In the genomic region with DNA sequence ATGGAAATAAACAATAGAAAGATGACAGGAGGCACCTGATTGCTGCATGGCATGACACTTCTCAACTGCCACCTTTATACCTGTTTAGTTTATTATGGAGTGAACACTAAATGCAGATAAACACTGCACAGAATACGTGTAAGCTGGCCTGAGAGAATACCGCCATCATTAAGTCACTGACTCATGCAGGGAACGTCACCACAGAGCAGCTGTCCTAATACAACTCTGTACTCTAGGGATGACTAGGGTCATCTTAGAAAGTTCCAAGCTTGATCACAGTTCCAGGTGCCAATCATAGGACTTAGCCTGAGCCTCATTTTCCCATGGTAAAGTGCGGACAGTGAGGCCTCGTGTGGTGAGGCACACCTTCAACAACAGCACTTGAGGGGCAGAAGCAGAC, we compare ENCODE assay signal across 2 mouse cellular contexts.
TF ChIP-seq lines count a peak whose summit lies in the region.

No protein-coding gene starts in this region.

TF ChIP-seq in C2C12, 6 proteins besides CTCF, POLR2A, EP300 and RAD21 (continued from another document):
- no peak for TF ChIP-seq FOSL1 (IDR thresholded peaks at IDR 0.05; ENCODE audit: insufficient read depth, low read length, poor library complexity, severe bottlenecking)
- TF ChIP-seq MAX (IDR thresholded peaks at IDR 0.05) = no peak
- no peak for TF ChIP-seq USF1 (IDR thresholded peaks at IDR 0.05; ENCODE audit: low read depth)

TF ChIP-seq in myocyte, 11 proteins besides CTCF, POLR2A, EP300 and RAD21 (continued from another document):
- TF ChIP-seq MYOD1 (IDR thresholded peaks at IDR 0.05; ENCODE audit: control insufficient read depth in 1 of 3, insufficient read length in 2 of 3, low read depth in 2 of 3) (peak; percentile 54 to 86 (median 75)), E2F4 (IDR thresholded peaks at IDR 0.05; ENCODE audit: insufficient read depth) (no peak), SRF (IDR thresholded peaks at IDR 0.05; ENCODE audit: control insufficient read depth, insufficient read length, low read depth) (no peak), CEBPB (IDR thresholded peaks at IDR 0.05; ENCODE audit: insufficient read depth, poor library complexity, severe bottlenecking) (no peak), USF1 (IDR thresholded peaks at IDR 0.05; ENCODE audit: low read depth) (no peak), MYOG (IDR thresholded peaks at IDR 0.05; ENCODE audit: control insufficient read depth in 1 of 3, insufficient read depth in 1 of 3, insufficient read length in 2 of 3, low read depth in 2 of 3) (peak in 2 of 3 experiments; percentile 39 to 86), POLR2AphosphoS2 (IDR thresholded peaks at IDR 0.05; ENCODE audit: insufficient read length, low read depth) (peak; percentile 41), REST (IDR thresholded peaks at IDR 0.05; ENCODE audit: insufficient read depth, insufficient read length) (no peak)
